Mouse (Mus musculus): Measurements from ENCODE around the gene Nxpe4. TPM values are rescaled to one million over a fixed set of nuclear protein-coding genes. Genes with fewer than 3 reads are reported as not detected.
A peak's percentile ranks its signal among the peaks of the same experiment; 100 is the strongest.

Nxpe4 gene
- total and polyA plus RNA-seq, 3 experiments: 2.0 to 9.6 (median 4.8) TPM

DNA sequence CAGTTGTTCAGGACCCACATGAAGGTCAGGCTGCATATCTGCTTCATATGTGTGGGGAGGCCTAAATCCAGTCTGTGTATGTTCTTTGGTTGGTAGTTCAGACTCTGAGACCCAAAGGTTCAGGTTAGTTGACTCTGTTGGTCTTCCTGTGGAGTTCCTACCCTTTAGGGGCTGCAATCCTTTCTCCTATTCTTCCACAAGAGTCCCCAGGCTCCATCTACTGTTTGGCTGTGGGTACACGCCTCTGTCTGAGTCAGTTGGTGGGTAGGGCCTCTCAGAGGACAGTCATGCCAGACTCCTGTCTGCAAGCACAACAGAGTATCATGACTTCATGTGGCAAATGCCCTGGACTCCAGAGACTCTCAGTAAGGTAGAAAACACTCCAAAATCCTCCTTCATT lies 261.4 kb downstream of the Nxpe4 start (continued):
- no peak for TF ChIP-seq MAX (IDR thresholded peaks at IDR 0.05; ENCODE audit: low read length)

DNA sequence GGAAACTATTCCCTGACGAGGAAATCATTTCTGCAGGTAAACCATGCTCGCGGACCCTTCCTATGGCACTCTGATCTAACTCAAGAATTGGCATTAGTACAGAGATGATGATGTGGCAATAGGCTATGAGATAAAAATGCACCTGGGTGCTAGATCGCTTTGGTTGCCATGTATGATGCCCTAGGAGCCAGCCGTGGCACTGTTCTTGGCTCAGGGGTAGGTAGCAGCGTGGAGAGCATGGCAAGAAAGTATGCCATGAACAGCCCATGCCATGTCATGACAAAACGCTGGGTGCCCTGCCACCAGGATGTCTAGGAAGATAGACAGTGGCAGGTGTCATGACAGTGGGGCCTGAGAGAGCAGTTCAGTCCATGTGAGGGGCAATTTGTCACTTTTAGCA lies 265.4 kb downstream of the Nxpe4 start:
- H3K79me2 ChIP-seq (replicated peaks; ENCODE audit: control insufficient read depth, extremely low read depth, insufficient read depth, poor library complexity, severe bottlenecking): no peaks in the 10 kb centered on the region
- H3K27ac ChIP-seq (ENCODE audit: insufficient read depth, low read depth): no peak overlapping the region
- no peaks in the 10 kb centered on the region for H3K27me3 ChIP-seq (replicated peaks)
- H3K9ac ChIP-seq (ENCODE audit: insufficient read depth, low read depth): no peak overlapping the region
- H3K4me3 ChIP-seq (replicated peaks in 1 of 3; ENCODE audit: low read depth in 2 of 3, low read length in 2 of 3, poor library complexity in 1 of 3): no peak overlapping the region
- TF ChIP-seq CTCF (conservative IDR thresholded peaks at IDR 0.05 in 1 of 2, IDR thresholded peaks at IDR 0.05 in 1 of 2; ENCODE audit: low read depth in 2 of 2, low read length in 2 of 2) (no peak), POLR2AphosphoS2 (IDR thresholded peaks at IDR 0.05; ENCODE audit: low read depth, low read length) (no peak), POLR2A (IDR thresholded peaks at IDR 0.05; ENCODE audit: low read depth, low read length) (no peak)
- DNase-seq (ENCODE audit: extremely low read depth): no peak
- dilution Hi-C loops (cut with MboI; ENCODE audit: extremely low pct_ligation_motif_present, extremely low pct_unique_long_range_greater_than_20kb, low sequenced_read_pairs): no loop called here
- in situ Hi-C loops (cut with MboI; ENCODE audit: low pct_ligation_motif_present, low pct_unique_long_range_greater_than_20kb, low sequenced_read_pairs): no loop called here
- H3K4me1 ChIP-seq (ENCODE audit: control insufficient read depth in 1 of 2, insufficient read depth in 2 of 2): peaks cover 3 to 36% of the 10 kb centered on the region in 2 experiments
- H3K4me2 ChIP-seq (ENCODE audit: insufficient read depth, low read depth, poor library complexity, severe bottlenecking): no peak overlapping the region
- no peaks in the 10 kb centered on the region for H3K9me3 ChIP-seq (replicated peaks; ENCODE audit: low read length)
- peaks cover 1 to 45% of the 10 kb centered on the region in 2 experiments for H3K36me3 ChIP-seq (replicated peaks in 1 of 2; ENCODE audit: control insufficient read depth in 1 of 2, insufficient read depth in 1 of 2, low read length in 1 of 2)

DNA sequence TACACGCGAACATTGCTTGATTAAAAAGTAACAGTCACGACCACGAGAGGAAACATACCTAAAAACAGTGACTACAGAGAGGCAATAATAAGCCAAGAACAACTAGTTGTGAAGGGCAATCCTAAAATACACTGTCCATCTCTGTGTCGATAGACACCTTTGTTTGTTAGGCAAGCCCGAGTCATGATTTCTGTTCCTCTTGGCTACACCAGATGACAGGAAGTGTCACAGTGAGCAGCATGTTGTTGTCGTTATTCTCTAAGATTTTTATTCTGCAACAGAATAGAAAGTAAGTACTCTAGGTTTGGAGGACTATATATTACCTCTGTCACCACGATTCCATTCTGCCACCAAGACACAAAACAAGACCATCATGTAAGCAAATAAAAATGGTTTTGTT lies 270.6 kb downstream of the Nxpe4 start:
- Histone ChIP-seq H3K9me3 (replicated peaks; ENCODE audit: low read length) (no peaks in the 10 kb centered on the region), H3K27me3 (replicated peaks) (no peaks in the 10 kb centered on the region), H3K4me2 (ENCODE audit: insufficient read depth, low read depth, poor library complexity, severe bottlenecking) (peak overlapping the region; percentile 9; the same call in 1 of the 2 replicates), H3K4me1 (ENCODE audit: control insufficient read depth in 1 of 2, insufficient read depth in 2 of 2) (peaks cover 12 to 16% of the 10 kb centered on the region in 2 experiments), H3K79me2 (replicated peaks; ENCODE audit: control insufficient read depth, extremely low read depth, insufficient read depth, poor library complexity, severe bottlenecking) (no peaks in the 10 kb centered on the region), H3K9ac (ENCODE audit: insufficient read depth, low read depth) (no peak overlapping the region), H3K36me3 (replicated peaks in 1 of 2; ENCODE audit: control insufficient read depth in 1 of 2, insufficient read depth in 1 of 2, low read length in 1 of 2) (peaks cover 4 to 26% of the 10 kb centered on the region in 2 experiments), H3K4me3 (replicated peaks in 1 of 3; ENCODE audit: low read depth in 2 of 3, low read length in 2 of 3, poor library complexity in 1 of 3) (no peak overlapping the region), H3K27ac (ENCODE audit: insufficient read depth, low read depth) (no peak overlapping the region)
- dilution Hi-C loops (cut with MboI; ENCODE audit: extremely low pct_ligation_motif_present, extremely low pct_unique_long_range_greater_than_20kb, low sequenced_read_pairs) (no loop called here), in situ Hi-C loops (cut with MboI; ENCODE audit: low pct_ligation_motif_present, low pct_unique_long_range_greater_than_20kb, low sequenced_read_pairs) (no loop called here)
- no peak for DNase-seq (ENCODE audit: extremely low read depth)
- no peak for TF ChIP-seq KAT2A (IDR thresholded peaks at IDR 0.05; ENCODE audit: insufficient replicate concordance, low read length)
- TF ChIP-seq TCF12 (IDR thresholded peaks at IDR 0.05; ENCODE audit: low read depth, low read length): no peak
- TF ChIP-seq ZKSCAN1 (IDR thresholded peaks at IDR 0.05; ENCODE audit: borderline replicate concordance, low read depth, low read length): no peak
- TF ChIP-seq JUN (IDR thresholded peaks at IDR 0.05; ENCODE audit: insufficient read depth, low read depth, low read length): no peak

DNA sequence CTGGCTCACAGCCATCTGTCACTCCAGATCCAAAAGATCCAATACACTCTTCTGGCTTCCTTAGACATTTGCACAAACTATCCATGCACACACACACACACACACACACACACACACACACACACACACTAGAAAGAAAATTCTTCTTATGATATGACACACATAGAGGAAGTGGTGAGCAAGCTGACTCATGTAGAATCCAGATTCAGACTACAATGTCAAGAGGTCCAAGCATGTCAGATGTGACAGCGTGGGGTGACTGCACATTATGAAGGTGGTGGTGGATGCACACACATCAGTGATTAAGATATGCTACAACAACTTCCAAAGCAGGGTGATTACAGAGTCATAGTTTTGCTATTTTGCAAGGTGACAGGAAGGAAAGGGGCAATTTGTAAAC lies 282.1 kb downstream of the Nxpe4 start:
- Histone ChIP-seq H3K4me3 (replicated peaks in 1 of 3; ENCODE audit: low read depth in 2 of 3, low read length in 2 of 3, poor library complexity in 1 of 3) (no peak overlapping the region), H3K4me1 (ENCODE audit: control insufficient read depth in 1 of 2, insufficient read depth in 2 of 2) (peaks cover 13 to 44% of the 10 kb centered on the region in 2 experiments), H3K9ac (ENCODE audit: insufficient read depth, low read depth) (no peak overlapping the region), H3K36me3 (replicated peaks in 1 of 2; ENCODE audit: control insufficient read depth in 1 of 2, insufficient read depth in 1 of 2, low read length in 1 of 2) (peaks cover 0 to 5% of the 10 kb centered on the region in 2 experiments), H3K79me2 (replicated peaks; ENCODE audit: control insufficient read depth, extremely low read depth, insufficient read depth, poor library complexity, severe bottlenecking) (no peaks in the 10 kb centered on the region), H3K27ac (ENCODE audit: insufficient read depth, low read depth) (no peak overlapping the region), H3K9me3 (replicated peaks; ENCODE audit: low read length) (no peaks in the 10 kb centered on the region), H3K4me2 (ENCODE audit: insufficient read depth, low read depth, poor library complexity, severe bottlenecking) (no peak overlapping the region), H3K27me3 (replicated peaks) (no peaks in the 10 kb centered on the region)
- dilution Hi-C loops (cut with MboI; ENCODE audit: extremely low pct_ligation_motif_present, extremely low pct_unique_long_range_greater_than_20kb, low sequenced_read_pairs): no loop called here
- in situ Hi-C loops (cut with MboI; ENCODE audit: low pct_ligation_motif_present, low pct_unique_long_range_greater_than_20kb, low sequenced_read_pairs): loop anchor here (10.0 kb wide), 1 partner anchor 179 kb away; no protein-coding TSS in a partner anchor
- TF ChIP-seq CHD1 (IDR thresholded peaks at IDR 0.05; ENCODE audit: low read depth, low read length) (no peak), MYC (IDR thresholded peaks at IDR 0.05; ENCODE audit: low read depth, low read length) (no peak), MEF2A (IDR thresholded peaks at IDR 0.05; ENCODE audit: borderline replicate concordance, low read depth, low read length) (no peak), ZKSCAN1 (IDR thresholded peaks at IDR 0.05; ENCODE audit: borderline replicate concordance, low read depth, low read length) (no peak), KAT2A (IDR thresholded peaks at IDR 0.05; ENCODE audit: insufficient replicate concordance, low read length) (no peak), MAFK (IDR thresholded peaks at IDR 0.05; ENCODE audit: insufficient replicate concordance, low read length) (peak; percentile 45; the same call in 1 of the 2 replicates), ETS1 (conservative IDR thresholded peaks at IDR 0.05; ENCODE audit: low read depth, low read length) (peak; percentile 53), NELFE (IDR thresholded peaks at IDR 0.05; ENCODE audit: low read depth, low read length) (no peak), TCF12 (IDR thresholded peaks at IDR 0.05; ENCODE audit: low read depth, low read length) (peak; percentile 29; the same call in 1 of the 2 replicates), IRF4 (IDR thresholded peaks at IDR 0.05; ENCODE audit: low read depth, low read length) (peak; percentile 86), POLR2AphosphoS2 (IDR thresholded peaks at IDR 0.05; ENCODE audit: low read depth, low read length) (no peak), ZMIZ1 (IDR thresholded peaks at IDR 0.05; ENCODE audit: low read depth, low read length) (no peak), EP300 (IDR thresholded peaks at IDR 0.05; ENCODE audit: low read length) (peak; percentile 83), JUND (conservative IDR thresholded peaks at IDR 0.05; ENCODE audit: low read depth, low read length) (peak; percentile 37; the same call in 1 of the 2 replicates), BHLHE40 (IDR thresholded peaks at IDR 0.05; ENCODE audit: low read depth, low read length) (peak; percentile 55; the same call in 1 of the 2 replicates), GABPA (IDR thresholded peaks at IDR 0.05; ENCODE audit: insufficient replicate concordance, low read depth, low read length) (no peak)
- DNase-seq (ENCODE audit: extremely low read depth): peak; percentile 81

Data from CH12.LX (cell line).